Mouse (Mus musculus): ENCODE measurements around the gene Acox3.
"Not testable (repeated sequence)": the region's sequence is repeated elsewhere in the genome, so short reads cannot be mapped to it uniquely, and the experiment has no call there.

Gene Acox3

DNA sequence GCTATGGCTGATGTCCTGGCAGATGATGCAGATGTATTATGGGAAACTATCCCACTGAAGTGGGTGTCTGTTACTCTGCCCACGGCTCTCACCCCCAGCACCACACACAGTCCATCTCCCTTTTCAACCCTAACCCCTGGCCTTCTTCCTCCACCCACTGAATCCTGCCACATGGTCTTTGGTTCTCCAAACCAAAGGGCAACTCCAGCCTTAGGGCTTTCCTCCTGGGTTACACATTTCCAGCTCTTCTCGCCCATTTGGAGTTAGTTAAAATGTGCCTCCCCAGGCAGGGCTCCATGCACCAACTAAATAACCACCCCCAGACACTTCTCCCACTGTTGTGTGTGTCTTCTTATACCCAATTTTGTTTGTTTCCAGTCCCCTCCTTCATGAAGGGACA, 4.4 kb upstream of the Acox3 start:
- no peak for DNase-seq (ENCODE audit: low spot score)

DNA sequence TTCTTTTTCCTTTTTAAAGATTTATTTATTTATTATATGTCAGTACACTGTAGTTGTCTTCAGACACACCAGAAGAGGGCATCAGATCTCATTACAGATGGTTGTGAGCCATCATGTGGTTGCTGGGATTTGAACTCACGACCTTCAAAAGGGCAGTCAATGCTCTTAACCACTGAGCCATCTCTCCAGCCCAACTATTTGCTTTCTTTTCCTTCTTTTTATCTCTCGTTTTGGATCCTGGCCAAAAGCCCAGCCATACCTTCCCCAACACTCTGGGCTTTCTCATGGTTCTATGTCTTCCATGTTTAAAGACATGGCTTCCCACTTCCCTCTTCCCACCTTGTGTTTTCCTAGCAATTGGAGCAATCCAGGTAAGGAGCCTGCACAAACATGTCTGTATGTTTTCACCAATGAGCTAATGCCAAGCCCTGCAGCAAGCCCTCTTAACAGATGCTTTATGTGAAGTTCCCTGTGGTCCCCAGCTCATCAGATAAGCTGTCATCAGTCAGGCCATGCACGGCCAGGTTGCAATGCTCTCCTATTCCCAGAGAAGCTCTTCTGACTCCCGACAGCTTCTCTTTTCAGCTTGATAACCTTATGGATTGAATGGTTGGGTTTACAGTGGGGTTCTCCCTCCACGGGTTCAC, 3.5 kb upstream of the Acox3 start:
- no peak for DNase-seq (ENCODE audit: low spot score)

DNA sequence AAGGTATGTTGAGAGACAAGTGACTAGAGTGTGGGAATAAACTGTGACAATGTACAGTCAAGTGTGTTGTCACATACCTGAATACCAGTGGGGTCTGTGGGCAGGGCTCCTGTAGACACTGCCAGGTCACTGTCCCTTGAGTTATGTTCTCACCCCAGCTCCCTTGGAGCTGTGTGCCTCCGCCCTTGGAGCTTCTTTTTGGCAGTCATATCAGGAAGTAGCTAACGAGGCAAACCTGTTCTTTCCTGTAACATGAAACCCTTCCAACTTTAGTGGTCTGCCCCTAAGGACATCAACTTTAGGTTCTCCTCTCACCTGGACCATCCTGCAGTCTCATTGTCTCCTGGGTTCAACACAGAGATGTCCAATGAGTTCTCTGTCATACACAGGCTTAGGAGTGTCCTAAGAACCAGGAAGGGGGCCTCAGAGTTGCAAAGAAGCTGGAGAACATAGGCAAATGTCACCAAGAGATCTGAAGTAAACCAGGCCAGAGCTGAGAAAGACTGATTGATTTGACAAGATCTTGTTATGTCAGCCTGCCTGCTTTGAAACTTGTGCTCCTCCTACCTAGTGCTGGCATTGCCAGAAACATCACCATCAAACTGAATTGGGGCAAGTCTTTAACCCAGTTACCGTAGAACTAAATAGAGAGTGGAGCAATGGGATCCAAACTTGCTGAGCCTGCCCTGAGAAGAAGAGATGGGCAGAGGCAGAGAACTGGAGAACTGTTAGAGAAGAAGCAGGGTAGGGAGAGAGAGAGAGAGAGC, 2.5 kb upstream of the Acox3 start:
- no peak for DNase-seq (ENCODE audit: low spot score)

DNA sequence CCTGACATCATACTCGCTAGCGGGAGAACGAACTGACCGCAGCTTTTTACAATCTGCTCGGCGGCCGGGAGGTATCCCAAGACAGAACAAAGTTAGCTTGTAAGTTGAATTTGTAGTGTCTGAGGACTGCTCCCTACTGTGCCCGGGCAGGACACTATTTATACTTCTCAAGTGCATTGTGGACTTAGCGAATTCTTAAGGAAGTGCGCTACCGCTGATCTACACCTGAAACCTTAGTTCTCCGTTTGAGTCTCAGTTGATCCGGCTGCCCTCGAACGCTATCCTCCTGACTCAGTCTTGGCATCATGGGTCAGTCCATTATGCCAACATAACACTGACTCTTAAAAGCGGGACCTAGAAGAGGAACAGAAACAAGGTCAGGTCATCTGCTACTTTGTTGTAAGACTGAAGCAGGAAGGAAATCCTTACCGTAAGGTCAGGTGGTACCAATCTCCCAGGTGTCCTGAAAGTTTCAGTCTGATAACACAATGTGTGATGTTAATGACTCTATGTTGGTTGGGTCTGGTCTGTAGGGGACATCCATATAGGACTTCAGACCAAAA, 462 bp downstream of the Acox3 start:
- no peak for DNase-seq (ENCODE audit: low spot score)

DNA sequence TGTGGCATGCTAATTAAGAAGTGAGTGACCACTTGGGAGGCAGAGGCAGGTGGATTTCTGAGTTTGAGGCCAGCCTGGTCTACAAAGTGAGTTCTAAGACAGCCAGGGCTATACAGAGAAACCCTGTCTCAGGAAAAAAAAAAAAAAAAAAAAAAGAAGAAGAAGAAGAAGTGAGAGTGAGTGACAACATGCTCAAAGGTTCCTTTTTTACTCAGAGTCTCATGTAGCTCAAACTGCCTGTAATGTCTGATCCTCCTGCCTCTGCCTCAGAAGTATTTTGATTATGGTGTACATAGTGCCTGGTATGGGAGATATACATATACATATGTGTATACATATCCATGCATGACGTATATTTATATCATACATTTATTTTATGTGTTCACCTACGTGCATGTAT, 1.4 kb downstream of the Acox3 start:
- DNase-seq (ENCODE audit: low spot score), result not testable (repeated sequence)

- DNase-seq (ENCODE audit: low spot score), result no peak
Measured at GRCm38 (mm10) chr5:35591497-35591896, 8.7 kb downstream of the Acox3 start.

GRCm38 (mm10) chr5:35592081-35592736, 9.4 kb downstream of the Acox3 start:
- no peak for DNase-seq (ENCODE audit: low spot score)

GRCm38 (mm10) chr5:35592824-35593223, 10.0 kb downstream of the Acox3 start:
- DNase-seq (ENCODE audit: low spot score), result no peak

GRCm38 (mm10) chr5:35593272-35593671, 10.4 kb downstream of the Acox3 start:
- DNase-seq (ENCODE audit: low spot score), result no peak

- DNase-seq (ENCODE audit: low spot score), result no peak
Measured at GRCm38 (mm10) chr5:35594768-35595167, 11.9 kb downstream of the Acox3 start.

DNA sequence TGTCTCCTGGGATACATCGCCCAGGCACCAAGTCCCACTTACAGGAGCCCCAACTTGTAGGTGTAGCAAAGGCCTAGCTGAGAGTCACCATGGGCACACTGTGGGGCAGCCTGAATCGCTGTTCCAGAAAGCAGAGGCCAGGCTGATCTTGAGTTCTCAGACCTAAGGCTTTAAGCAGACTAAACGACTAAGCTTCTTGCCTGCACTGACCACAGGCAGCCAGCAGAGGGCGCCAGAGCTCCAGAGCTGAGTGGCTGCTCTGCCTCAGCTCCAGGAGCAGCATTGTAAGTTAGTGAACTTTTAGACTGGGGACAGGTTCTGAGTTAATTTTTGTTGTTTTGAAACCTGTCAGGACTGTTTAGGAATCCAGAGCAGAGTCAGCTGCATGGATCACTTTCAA, 12.9 kb downstream of the Acox3 start:
- peak; percentile 96 for DNase-seq (ENCODE audit: low spot score)

DNA sequence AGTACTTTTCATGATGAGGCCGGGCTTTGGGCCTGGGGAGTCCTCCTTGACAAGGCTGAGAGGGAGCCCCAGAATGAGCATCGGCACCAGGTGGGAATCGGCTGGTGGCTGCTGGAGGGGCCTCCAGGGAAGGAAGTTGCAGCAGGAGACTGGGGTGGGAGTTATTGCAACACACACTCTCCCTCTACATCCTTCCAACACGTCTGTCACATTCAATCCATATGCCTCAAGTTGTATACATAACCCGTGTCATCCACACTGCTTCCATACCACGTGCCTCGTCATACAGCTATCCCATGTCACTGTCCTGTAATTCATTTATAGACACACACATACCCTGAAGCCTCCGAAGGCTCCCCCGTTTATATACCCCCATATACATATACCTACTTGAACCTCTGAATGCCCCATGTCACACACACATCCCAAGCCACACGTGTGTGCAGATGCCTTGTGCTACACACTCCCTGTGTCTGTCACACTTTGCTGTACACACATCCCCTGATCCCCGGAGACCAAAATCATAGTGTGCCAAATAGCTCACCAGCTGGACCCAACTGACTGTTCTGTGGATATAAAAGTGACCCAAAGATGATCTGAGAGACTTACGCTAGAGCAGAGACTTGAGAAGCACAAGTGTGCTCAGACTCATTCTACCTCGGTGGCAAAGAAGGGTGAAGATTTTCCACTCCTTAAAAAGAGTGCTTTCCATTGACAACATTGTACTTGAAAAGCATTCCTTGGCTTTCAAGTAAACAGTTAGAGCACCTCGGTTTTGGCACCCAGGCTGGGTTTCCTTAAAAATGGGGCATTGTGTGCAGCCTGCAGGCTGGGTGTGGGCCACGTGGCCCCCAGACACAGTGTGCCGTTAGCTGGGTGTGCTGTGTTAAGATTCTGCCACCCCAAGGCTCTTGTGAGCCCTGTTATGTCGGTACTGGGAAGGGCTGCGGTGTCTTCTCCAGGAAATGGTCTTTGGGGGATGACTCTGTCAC, 13.6 kb downstream of the Acox3 start:
- DNase-seq (ENCODE audit: low spot score), result no peak

DNA sequence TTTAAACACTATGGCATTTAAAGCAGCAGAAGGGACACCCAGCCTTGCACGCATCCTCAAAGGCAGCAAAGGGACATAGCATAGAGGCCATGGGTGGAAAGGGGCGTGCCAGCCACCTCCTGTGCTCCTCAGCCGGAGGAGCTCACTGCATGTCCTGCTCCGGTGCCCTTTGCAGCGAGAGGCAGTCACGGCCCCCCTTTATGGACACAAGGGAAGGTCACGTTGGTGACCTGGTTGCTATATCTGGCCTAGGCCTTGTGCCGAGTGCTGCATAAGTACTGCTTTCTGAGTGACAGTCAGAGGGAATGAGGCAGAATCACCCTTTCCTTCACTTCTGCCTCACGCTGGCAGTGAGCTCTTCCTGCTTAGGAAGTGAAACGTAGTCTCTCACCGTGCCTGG, 17.4 kb downstream of the Acox3 start:
- DNase-seq (ENCODE audit: low spot score), result no peak

DNA sequence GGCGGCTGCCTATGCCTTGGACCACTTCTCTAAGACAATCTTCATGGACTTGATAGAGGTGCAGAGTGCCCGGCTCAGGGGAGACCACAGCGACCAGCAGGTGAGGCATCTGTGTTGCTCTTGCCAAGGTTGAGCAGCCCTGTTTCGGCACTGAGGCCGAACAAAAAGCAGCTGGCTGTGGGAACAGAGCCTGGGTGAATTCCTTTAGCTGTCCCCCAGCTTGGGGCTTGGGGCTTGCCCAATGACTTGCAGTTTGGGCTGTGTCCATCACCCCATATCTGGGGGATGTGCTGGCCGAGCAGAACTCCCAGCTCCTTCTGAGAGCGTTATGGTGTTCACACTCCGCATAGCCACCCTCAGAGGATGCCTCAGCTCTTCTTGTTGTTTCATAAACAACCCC, 18.7 kb downstream of the Acox3 start:
- DNase-seq (ENCODE audit: low spot score), result no peak

DNA sequence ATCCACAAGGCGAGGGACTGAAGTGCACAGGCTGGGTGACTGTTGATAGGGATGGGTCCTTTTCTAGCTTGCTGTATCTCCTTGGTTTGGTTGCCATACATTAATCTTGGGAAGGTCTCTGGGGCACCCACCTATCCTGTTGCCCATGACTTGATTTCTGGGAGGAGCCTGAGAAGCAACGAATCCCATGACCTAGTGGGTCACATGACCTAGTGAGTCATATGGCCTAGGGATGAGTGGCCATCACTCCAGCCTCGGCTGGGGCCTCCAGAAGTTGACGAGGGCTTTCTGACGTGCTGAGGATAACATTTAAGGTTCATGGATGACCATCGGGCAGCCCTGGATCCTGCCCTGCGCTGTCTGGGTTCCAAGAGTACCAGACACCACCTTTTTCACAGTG, 22.5 kb downstream of the Acox3 start:
- no peak for DNase-seq (ENCODE audit: low spot score)

GRCm38 (mm10) chr5:35606800-35607199, 24.0 kb downstream of the Acox3 start:
- no peak for DNase-seq (ENCODE audit: low spot score)

GRCm38 (mm10) chr5:35607784-35608183, 24.9 kb downstream of the Acox3 start:
- DNase-seq (ENCODE audit: low spot score), result no peak

- DNase-seq (ENCODE audit: low spot score), result no peak
Measured at GRCm38 (mm10) chr5:35608559-35608958, 25.7 kb downstream of the Acox3 start.

GRCm38 (mm10) chr5:35609381-35609780, 26.5 kb downstream of the Acox3 start:
- peak; percentile 75 for DNase-seq (ENCODE audit: low spot score)

- no peak for DNase-seq (ENCODE audit: low spot score)
Measured at GRCm38 (mm10) chr5:35609971-35610370, 27.1 kb downstream of the Acox3 start.

DNA sequence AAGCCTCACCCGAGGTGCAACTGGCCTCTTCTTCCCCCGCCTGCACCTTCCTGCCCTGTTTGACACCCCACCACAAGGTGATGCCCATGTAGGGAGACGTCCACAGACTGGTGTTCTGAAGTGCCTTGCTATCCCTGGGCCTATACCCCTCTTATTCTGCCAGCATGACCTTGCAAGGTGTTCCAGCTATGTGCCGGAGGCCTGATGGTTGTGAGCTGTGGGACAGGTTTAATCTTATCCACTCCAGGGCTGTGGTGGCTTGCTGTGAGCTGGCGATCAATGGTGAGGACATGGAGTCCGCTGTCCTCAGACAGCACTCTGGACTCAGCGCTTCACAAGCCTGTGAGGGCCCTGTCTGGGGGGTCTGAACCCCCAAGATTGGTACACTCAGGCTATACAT, 27.5 kb downstream of the Acox3 start:
- DNase-seq (ENCODE audit: low spot score), result no peak

DNA sequence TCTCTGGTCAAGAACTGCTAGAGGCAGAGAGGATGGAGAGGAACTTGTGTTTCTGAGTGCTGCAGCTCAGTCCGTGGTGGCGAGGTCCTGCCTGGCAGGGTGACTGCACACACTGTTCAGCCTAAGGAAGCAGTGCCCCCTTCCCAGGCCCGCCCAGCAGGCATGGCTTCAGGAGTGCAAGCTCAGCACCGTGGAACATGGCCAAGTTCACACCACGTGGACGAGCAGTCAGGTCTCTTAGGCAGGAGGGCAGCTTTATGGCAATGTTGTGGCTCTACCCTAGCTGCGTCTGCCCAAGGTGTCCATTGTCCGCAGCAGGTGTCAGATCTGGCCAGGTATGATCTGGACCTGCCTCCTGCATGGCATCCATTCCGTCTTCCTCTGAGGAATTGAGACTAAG, 28.3 kb downstream of the Acox3 start:
- no peak for DNase-seq (ENCODE audit: low spot score)

Data from retina, embryonic 14.5 days (tissue).